Comparison of ENCODE assay signal across 35 mouse cellular contexts in the genomic region with DNA sequence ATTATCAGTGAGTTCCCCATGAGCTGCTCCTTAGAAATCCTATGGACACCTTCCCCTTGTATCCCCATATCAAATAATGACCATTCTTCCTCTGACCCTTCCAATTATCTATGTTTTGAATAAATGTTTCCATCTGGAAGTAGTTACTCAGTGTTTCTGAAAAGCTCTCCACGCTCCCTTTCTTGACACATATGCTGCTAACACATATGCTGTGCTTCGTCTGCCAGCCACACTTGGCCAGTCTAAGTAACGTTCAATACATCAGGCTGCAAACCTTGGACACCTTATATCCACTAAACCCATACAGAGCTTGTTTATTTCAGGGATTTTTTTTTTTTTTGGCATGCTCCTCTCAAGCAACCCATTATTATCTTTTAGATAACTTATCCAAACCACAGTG. TPM values are rescaled to one million over a fixed set of nuclear protein-coding genes. Genes with fewer than 3 reads are reported as not detected.
"Had no signal": no experiment of that assay in that cellular context is flagged by ENCODE, and none has a peak within 500 bp of the region (broad histone marks: within the 10 kb centered on the region; RNA-seq: fewer than 3 reads in every experiment).

No protein-coding gene starts in this region.

- H3K27ac ChIP-seq: limb, embryonic 10.5 days; limb, embryonic 12.5 days; limb, embryonic 13.5 days; limb, embryonic 15.5 days; liver, embryonic 12.5 days; liver, embryonic 13.5 days; liver, embryonic 14.5 days; liver, embryonic 15.5 days; lung, embryonic 15.5 days; macrophage; midbrain, embryonic 10.5 days; midbrain, embryonic 12.5 days; midbrain, embryonic 13.5 days; midbrain, embryonic 15.5 days had no signal

- H3K9ac ChIP-seq: limb, embryonic 12.5 days; limb, embryonic 13.5 days; limb, embryonic 15.5 days; liver, embryonic 12.5 days; liver, embryonic 13.5 days; liver, embryonic 14.5 days; liver, embryonic 15.5 days; liver, postnatal 0 days; lung, embryonic 14.5 days; lung, embryonic 15.5 days; midbrain, embryonic 12.5 days; midbrain, embryonic 13.5 days; midbrain, embryonic 15.5 days had no signal

- ATAC-seq: liver, embryonic 12.5 days; liver, postnatal 0 days; lung, postnatal 0 days; midbrain, embryonic 13.5 days; midbrain, embryonic 15.5 days; midbrain, embryonic 16.5 days had no signal

- H3K4me3 ChIP-seq: limb, embryonic 10.5 days; limb, embryonic 12.5 days; limb, embryonic 13.5 days; limb, embryonic 15.5 days; liver, embryonic 12.5 days; liver, embryonic 13.5 days; liver, embryonic 15.5 days; lung, embryonic 15.5 days; megakaryocyte, embryonic 14.5 days; midbrain, embryonic 10.5 days; midbrain, embryonic 12.5 days; midbrain, embryonic 13.5 days; midbrain, embryonic 15.5 days; myocyte had no signal

- H3K4me2 ChIP-seq: limb, embryonic 12.5 days; limb, embryonic 13.5 days; limb, embryonic 15.5 days; liver, embryonic 11.5 days; liver, embryonic 12.5 days; liver, embryonic 13.5 days; liver, embryonic 15.5 days; lung, embryonic 14.5 days; lung, embryonic 15.5 days; midbrain, embryonic 11.5 days; midbrain, embryonic 12.5 days; midbrain, embryonic 13.5 days; midbrain, embryonic 15.5 days had no signal

- H3K27me3 ChIP-seq: limb, embryonic 12.5 days; limb, embryonic 15.5 days; liver, embryonic 12.5 days; liver, embryonic 13.5 days; liver, embryonic 15.5 days; lung, embryonic 15.5 days; megakaryocyte, embryonic 14.5 days; midbrain, embryonic 12.5 days; midbrain, embryonic 13.5 days; midbrain, embryonic 15.5 days had no signal

- H3K9me3 ChIP-seq: limb, embryonic 10.5 days; limb, embryonic 12.5 days; limb, embryonic 13.5 days; limb, embryonic 15.5 days; liver, embryonic 12.5 days; liver, embryonic 13.5 days; liver, embryonic 15.5 days; lung, embryonic 15.5 days; midbrain, embryonic 10.5 days; midbrain, embryonic 12.5 days; midbrain, embryonic 13.5 days; midbrain, embryonic 15.5 days had no signal

- DNase-seq: left cerebral cortex, postnatal 4 days; liver; liver, embryonic 13.5 days; liver, postnatal 0 days; lung, adult 18-20 months; lung, adult 2 months; lung, embryonic 14.5 days; lung, postnatal 10 days; lung, postnatal 14 days; lung, postnatal 36 days; lung, postnatal 4 days; midbrain, embryonic 14.5 days had no signal

- H3K36me3 ChIP-seq: limb, embryonic 10.5 days; limb, embryonic 12.5 days; limb, embryonic 13.5 days; limb, embryonic 15.5 days; liver, embryonic 12.5 days; liver, embryonic 13.5 days; liver, embryonic 15.5 days; lung, embryonic 15.5 days; midbrain, embryonic 15.5 days had no signal

- H3K4me1 ChIP-seq: limb, embryonic 10.5 days; limb, embryonic 12.5 days; limb, embryonic 15.5 days; liver, embryonic 12.5 days; liver, embryonic 13.5 days; liver, embryonic 15.5 days; megakaryocyte, embryonic 14.5 days had no signal

RNA-seq across cellular contexts. Expression of a gene that starts 54.1 kb away (rescaled TPM):
- total RNA-seq: liver, adult 2 months; megakaryocyte progenitor cell, adult 5-6 weeks; megakaryocyte-erythroid progenitor cell, adult 5-6 weeks; monocyte, adult 5-6 weeks had no signal
- polyA plus RNA-seq: macrophage, myocyte had no signal
